Mouse (Mus musculus) spleen, adult 12 weeks (tissue): ENCODE measurements at regions not wholly inside any gene's neighbourhood (a gene's known extent, or its start where the extent isn't known, plus 50 kb on each side); places are given as distances from the start of the nearest gene placed in this dataset.
A peak's percentile ranks its signal among the peaks of the same experiment; 100 is the strongest.
"Not testable (repeated sequence)": the region's sequence is repeated elsewhere in the genome, so short reads cannot be mapped to it uniquely, and the experiment has no call there.

Source experiments
- DNase-seq: peaks from one replicate; pipeline ENCODE4 v3.0.0; 2022; ENCODE audit warnings: low spot score

GRCm38 (mm10) chr13:52275675-52276074, 255.4 kb downstream of the Diras2 start:
- peak; percentile 17 for DNase-seq

- no peak for DNase-seq
Observed at GRCm38 (mm10) chr13:52277195-52277594, 253.9 kb downstream of the Diras2 start.

GRCm38 (mm10) chr13:52278831-52279230, 252.2 kb downstream of the Diras2 start:
- no peak for DNase-seq

GRCm38 (mm10) chr13:52279281-52279969, 251.7 kb downstream of the Diras2 start:
- DNase-seq, result no peak

- no peak for DNase-seq
Observed at GRCm38 (mm10) chr13:52279970-52280348, 251.1 kb downstream of the Diras2 start.

GRCm38 (mm10) chr13:52281271-52281670, 249.8 kb downstream of the Diras2 start:
- no peak for DNase-seq

GRCm38 (mm10) chr13:52282500-52282899, 248.6 kb downstream of the Diras2 start:
- no peak for DNase-seq

GRCm38 (mm10) chr13:52283456-52283855, 247.6 kb downstream of the Diras2 start:
- no peak for DNase-seq

GRCm38 (mm10) chr13:52284026-52284801, 246.9 kb downstream of the Diras2 start:
- DNase-seq, result no peak

GRCm38 (mm10) chr13:52288400-52288799, 242.7 kb downstream of the Diras2 start:
- no peak for DNase-seq

- no peak for DNase-seq
Observed at GRCm38 (mm10) chr13:52295847-52296246, 235.2 kb downstream of the Diras2 start.

- no peak for DNase-seq
Observed at GRCm38 (mm10) chr13:52296541-52297276, 234.4 kb downstream of the Diras2 start.

GRCm38 (mm10) chr13:52297277-52297623, 233.8 kb downstream of the Diras2 start:
- DNase-seq, result no peak

- DNase-seq, result no peak
Observed at GRCm38 (mm10) chr13:52298362-52298761, 232.7 kb downstream of the Diras2 start.

GRCm38 (mm10) chr13:52305328-52305727, 225.8 kb downstream of the Diras2 start:
- not testable (repeated sequence) for DNase-seq

GRCm38 (mm10) chr13:52306783-52307440, 224.2 kb downstream of the Diras2 start:
- DNase-seq, result no peak

GRCm38 (mm10) chr13:52310954-52311353, 220.1 kb downstream of the Diras2 start:
- DNase-seq, result no peak

GRCm38 (mm10) chr13:52318276-52318675, 212.8 kb downstream of the Diras2 start:
- DNase-seq, result no peak

GRCm38 (mm10) chr13:52323691-52324090, 207.4 kb downstream of the Diras2 start:
- no peak for DNase-seq

GRCm38 (mm10) chr13:52324378-52324777, 206.7 kb downstream of the Diras2 start:
- DNase-seq, result not testable (repeated sequence)

- DNase-seq, result not testable (repeated sequence)
Observed at GRCm38 (mm10) chr13:52325647-52326046, 205.4 kb downstream of the Diras2 start.

- no peak for DNase-seq
Observed at GRCm38 (mm10) chr13:52327734-52328133, 203.3 kb downstream of the Diras2 start.
